Mouse (Mus musculus) intestine, embryonic 15.5 days (tissue): Measurements from ENCODE around the gene Pknox2. TPM values are rescaled to one million over a fixed set of nuclear protein-coding genes. Genes with fewer than 3 reads are reported as not detected.

Source experiments
- ATAC-seq: fragments of 200-750 bp; cut with Nextera tagmentation; 2 replicates; pipeline ENCODE4 v1.8.0; 2017; ENCODE audit warnings: moderate TSS enrichment, moderate library complexity
- H3K27ac ChIP-seq: fragments of 300-500 bp; sonication (generic); 2 replicates; pipeline ENCODE4 v1.5.1; 2015; ENCODE audit warnings: mild to moderate bottlenecking, inconsistent platforms
- H3K27me3 ChIP-seq: fragments of 300-500 bp; sonication (generic); replicated peaks from 2 replicates; pipeline ENCODE4 v1.6.1; 2015; ENCODE audit warnings: inconsistent platforms
- H3K36me3 ChIP-seq: fragments of 300-500 bp; sonication (generic); 2 replicates; pipeline ENCODE4 v1.6.1; 2015; ENCODE audit warnings: inconsistent platforms
- H3K4me1 ChIP-seq: fragments of 300-500 bp; sonication (generic); replicated peaks from 2 replicates; pipeline ENCODE4 v1.6.1; 2015; ENCODE audit warnings: inconsistent platforms
- H3K4me2 ChIP-seq: fragments of 300-500 bp; sonication (generic); replicated peaks from 2 replicates; pipeline ENCODE4 v1.6.1; 2015; ENCODE audit warnings: mild to moderate bottlenecking, inconsistent platforms
- H3K4me3 ChIP-seq: fragments of 300-500 bp; sonication (generic); replicated peaks from 2 replicates; pipeline ENCODE4 v1.5.1; 2015; ENCODE audit warnings: inconsistent platforms
- H3K9ac ChIP-seq: fragments of 300-500 bp; sonication (generic); 2 replicates; pipeline ENCODE4 v1.6.1; 2015; ENCODE audit warnings: inconsistent platforms
- H3K9me3 ChIP-seq: fragments of 300-500 bp; sonication (generic); 2 replicates; pipeline ENCODE4 v1.6.1; 2016; ENCODE audit warnings: inconsistent platforms
- WGBS: fragments of 180-500 bp; shearing (Covaris S2); methylation state at CpG from one replicate; pipeline ENCODE4 v1.1.7; 2015; 5-methylcytosine and 5-hydroxymethylcytosine counted together
- polyA plus RNA-seq: library from polyadenylated mRNA; unstranded; fragments of >200 nt; fragmentation: Nextera tagmentation; extraction: Ambion mirVana; gene quantifications from 2 replicates; pipeline ENCODE4 v1.2.1, GENCODE M21; 2015

The Pknox2 gene
- 7.9 and 8.2 TPM in 2 replicates for polyA plus RNA-seq

- H3K4me2 ChIP-seq: peak within 1 kb of the TSS; percentile 91
- peak; percentile 79 for ATAC-seq
- H3K36me3 ChIP-seq: no peaks in the 10 kb centered on the region
- 3% methylated on average over 9 of the region's 13 CpGs for WGBS
- peaks cover 14% of the 10 kb centered on the region for H3K4me1 ChIP-seq
- H3K27me3 ChIP-seq: no peaks in the 10 kb centered on the region
- no peaks in the 10 kb centered on the region for H3K9me3 ChIP-seq
- H3K27ac ChIP-seq: peak within 1 kb of the TSS; percentile 97
- H3K4me3 ChIP-seq: peak within 1 kb of the TSS; percentile 74
- peak within 1 kb of the TSS; percentile 71 for H3K9ac ChIP-seq
Measured at GRCm38 (mm10) chr9:37147359-37147685, at the start of gene Pknox2. Pknox2 (minus strand) TSS chr9:37147407.

- H3K9me3 ChIP-seq: no peaks in the 10 kb centered on the region
- H3K4me1 ChIP-seq: no peaks in the 10 kb centered on the region
- no peak overlapping the region for H3K4me2 ChIP-seq
- ATAC-seq: no peak
- 91% methylated on average over 3 of the region's 3 CpGs for WGBS
- H3K4me3 ChIP-seq: no peak overlapping the region
- H3K9ac ChIP-seq: no peak overlapping the region
- H3K27ac ChIP-seq: no peak overlapping the region
- no peaks in the 10 kb centered on the region for H3K27me3 ChIP-seq
- H3K36me3 ChIP-seq: no peaks in the 10 kb centered on the region
Measured at GRCm38 (mm10) chr9:37188024-37188423, 40.8 kb upstream of the Pknox2 start.

- Histone ChIP-seq H3K9ac (no peak overlapping the region), H3K36me3 (no peaks in the 10 kb centered on the region), H3K27me3 (no peaks in the 10 kb centered on the region), H3K27ac (no peak overlapping the region), H3K4me1 (no peaks in the 10 kb centered on the region), H3K4me3 (no peak overlapping the region), H3K4me2 (no peak overlapping the region), H3K9me3 (no peaks in the 10 kb centered on the region)
- WGBS: 82% methylated on average over 5 of the region's 5 CpGs
- ATAC-seq: no peak
Measured at GRCm38 (mm10) chr9:37187407-37187806, 40.2 kb upstream of the Pknox2 start.

GRCm38 (mm10) chr9:37183176-37183575 is 36.0 kb upstream of the Pknox2 start:
- no peak overlapping the region for H3K9ac ChIP-seq
- H3K4me3 ChIP-seq: no peak overlapping the region
- H3K27me3 ChIP-seq: no peaks in the 10 kb centered on the region
- no peak for ATAC-seq
- no peak overlapping the region for H3K4me2 ChIP-seq
- WGBS: 61% methylated on average over 2 of the region's 2 CpGs
- no peaks in the 10 kb centered on the region for H3K36me3 ChIP-seq
- H3K4me1 ChIP-seq: no peaks in the 10 kb centered on the region
- no peaks in the 10 kb centered on the region for H3K9me3 ChIP-seq
- no peak overlapping the region for H3K27ac ChIP-seq

GRCm38 (mm10) chr9:37181596-37181995 is 34.4 kb upstream of the Pknox2 start:
- Histone ChIP-seq H3K4me3 (no peak overlapping the region), H3K9me3 (no peaks in the 10 kb centered on the region), H3K27ac (no peak overlapping the region), H3K9ac (no peak overlapping the region), H3K27me3 (no peaks in the 10 kb centered on the region), H3K4me2 (no peak overlapping the region), H3K4me1 (no peaks in the 10 kb centered on the region), H3K36me3 (no peaks in the 10 kb centered on the region)
- WGBS: 82% methylated on average over 5 of the region's 5 CpGs
- ATAC-seq: no peak

- no peak overlapping the region for H3K4me3 ChIP-seq
- H3K27ac ChIP-seq: no peak overlapping the region
- H3K27me3 ChIP-seq: no peaks in the 10 kb centered on the region
- no peaks in the 10 kb centered on the region for H3K4me1 ChIP-seq
- ATAC-seq: no peak
- H3K4me2 ChIP-seq: no peak overlapping the region
- H3K9me3 ChIP-seq: no peaks in the 10 kb centered on the region
- 88% methylated on average over 4 of the region's 4 CpGs for WGBS
- no peaks in the 10 kb centered on the region for H3K36me3 ChIP-seq
- no peak overlapping the region for H3K9ac ChIP-seq
Measured at GRCm38 (mm10) chr9:37179596-37179995, 32.4 kb upstream of the Pknox2 start.

GRCm38 (mm10) chr9:37178911-37179310 is 31.7 kb upstream of the Pknox2 start:
- Histone ChIP-seq H3K27ac (no peak overlapping the region), H3K4me2 (no peak overlapping the region), H3K9me3 (no peaks in the 10 kb centered on the region), H3K4me3 (no peak overlapping the region), H3K4me1 (no peaks in the 10 kb centered on the region), H3K9ac (no peak overlapping the region), H3K27me3 (no peaks in the 10 kb centered on the region), H3K36me3 (no peaks in the 10 kb centered on the region)
- ATAC-seq: no peak
- 36% methylated on average over 4 of the region's 4 CpGs for WGBS

GRCm38 (mm10) chr9:37177551-37177950 is 30.3 kb upstream of the Pknox2 start:
- Histone ChIP-seq H3K4me3 (no peak overlapping the region), H3K27ac (no peak overlapping the region), H3K27me3 (no peaks in the 10 kb centered on the region), H3K4me2 (no peak overlapping the region), H3K36me3 (no peaks in the 10 kb centered on the region), H3K9ac (no peak overlapping the region), H3K9me3 (no peaks in the 10 kb centered on the region), H3K4me1 (no peaks in the 10 kb centered on the region)
- no peak for ATAC-seq
- WGBS: 60% methylated on average over 8 of the region's 8 CpGs

GRCm38 (mm10) chr9:37177107-37177506 is 29.9 kb upstream of the Pknox2 start:
- 5% methylated on average over 5 of the region's 5 CpGs for WGBS
- H3K4me3 ChIP-seq: no peak overlapping the region
- H3K9ac ChIP-seq: no peak overlapping the region
- peak; percentile 49; the same call in 1 of the 2 replicates for ATAC-seq
- H3K4me2 ChIP-seq: no peak overlapping the region
- H3K36me3 ChIP-seq: no peaks in the 10 kb centered on the region
- no peaks in the 10 kb centered on the region for H3K27me3 ChIP-seq
- no peaks in the 10 kb centered on the region for H3K4me1 ChIP-seq
- no peaks in the 10 kb centered on the region for H3K9me3 ChIP-seq
- no peak overlapping the region for H3K27ac ChIP-seq

GRCm38 (mm10) chr9:37176002-37176401 is 28.8 kb upstream of the Pknox2 start:
- Histone ChIP-seq H3K4me3 (no peak overlapping the region), H3K9me3 (no peaks in the 10 kb centered on the region), H3K4me1 (no peaks in the 10 kb centered on the region), H3K36me3 (no peaks in the 10 kb centered on the region), H3K4me2 (no peak overlapping the region), H3K27me3 (no peaks in the 10 kb centered on the region), H3K27ac (no peak overlapping the region), H3K9ac (no peak overlapping the region)
- 51% methylated on average over 3 of the region's 3 CpGs for WGBS
- ATAC-seq: no peak

GRCm38 (mm10) chr9:37173376-37173775 is 26.2 kb upstream of the Pknox2 start:
- WGBS: 59% methylated on average over 5 of the region's 5 CpGs
- Histone ChIP-seq H3K9me3 (no peaks in the 10 kb centered on the region), H3K27me3 (no peaks in the 10 kb centered on the region), H3K4me2 (no peak overlapping the region), H3K27ac (no peak overlapping the region), H3K4me1 (no peaks in the 10 kb centered on the region), H3K36me3 (no peaks in the 10 kb centered on the region), H3K9ac (no peak overlapping the region), H3K4me3 (no peak overlapping the region)
- ATAC-seq: no peak

GRCm38 (mm10) chr9:37166899-37167298 is 19.7 kb upstream of the Pknox2 start:
- no peak overlapping the region for H3K4me3 ChIP-seq
- no peaks in the 10 kb centered on the region for H3K4me1 ChIP-seq
- no peaks in the 10 kb centered on the region for H3K9me3 ChIP-seq
- no peaks in the 10 kb centered on the region for H3K36me3 ChIP-seq
- no peaks in the 10 kb centered on the region for H3K27me3 ChIP-seq
- H3K27ac ChIP-seq: no peak overlapping the region
- 76% methylated on average over 2 of the region's 2 CpGs for WGBS
- ATAC-seq: no peak
- no peak overlapping the region for H3K9ac ChIP-seq
- H3K4me2 ChIP-seq: no peak overlapping the region

GRCm38 (mm10) chr9:37160686-37161085 is 13.5 kb upstream of the Pknox2 start:
- Histone ChIP-seq H3K4me1 (no peaks in the 10 kb centered on the region), H3K4me3 (no peak overlapping the region), H3K9ac (no peak overlapping the region), H3K27ac (no peak overlapping the region), H3K27me3 (no peaks in the 10 kb centered on the region), H3K9me3 (no peaks in the 10 kb centered on the region), H3K36me3 (no peaks in the 10 kb centered on the region), H3K4me2 (no peak overlapping the region)
- ATAC-seq: no peak
- 74% methylated on average over 2 of the region's 2 CpGs for WGBS

GRCm38 (mm10) chr9:37147886-37148285 is 679 bp upstream of the Pknox2 start:
- Histone ChIP-seq H3K4me1 (peaks cover 13% of the 10 kb centered on the region), H3K36me3 (no peaks in the 10 kb centered on the region), H3K27ac (no peak overlapping the region), H3K9ac (no peak overlapping the region), H3K4me2 (no peak overlapping the region), H3K27me3 (no peaks in the 10 kb centered on the region), H3K4me3 (no peak overlapping the region), H3K9me3 (no peaks in the 10 kb centered on the region)
- no peak for ATAC-seq
- 72% methylated on average over 4 of the region's 4 CpGs for WGBS
